Mouse (Mus musculus) left cerebral cortex, postnatal 14 days (tissue): ENCODE results near the gene Ercc2. TPM values are rescaled to one million over a fixed set of nuclear protein-coding genes. Genes with fewer than 3 reads are reported as not detected.

Experiments
- DNase-seq, 2 experiments: peaks; one replicate each; pipeline ENCODE4 v3.0.0; 2021 to 2022; ENCODE audit warnings: low spot score in 2 of 2, mixed read lengths in 1 of 2
- intact Hi-C: fragments of 180-260 bp; cut with DNase I; formaldehyde crosslinking; loops from one replicate; pipeline ENCODE4 v1.15.1; 2025
- total RNA-seq, 2 experiments: library from RNA; stranded (reverse); gene quantifications; 2 replicates each; pipeline ENCODE4 v1.2.3; 2021

The Ercc2 gene
- total RNA-seq, 2 experiments from 2014 or later = 32.7 to 35.5 TPM

GRCm38 (mm10) chr7:19399496-19400280 is 17.9 kb downstream of the Ercc2 start:
- DNase-seq = no peak
- intact Hi-C loops = loop anchor here (10.0 kb wide), 3 partner anchors 175 to 295 kb away; partner anchors contain the start of genes Apoc1, Apoe, Gemin7 and Zfp296

GRCm38 (mm10) chr7:19400946-19401345 is 19.1 kb downstream of the Ercc2 start:
- no peak for DNase-seq
- intact Hi-C loops = loop anchor here (10.0 kb wide), 3 partner anchors 174 to 294 kb away; partner anchors contain the start of genes Apoc1, Apoe, Gemin7 and Zfp296

GRCm38 (mm10) chr7:19402535-19403112 is 20.8 kb downstream of the Ercc2 start:
- intact Hi-C loops = loop anchor here (10.0 kb wide), 3 partner anchors 172 to 292 kb away; partner anchors contain the start of genes Apoc1, Apoe, Gemin7 and Zfp296
- DNase-seq = no peak

DNA sequence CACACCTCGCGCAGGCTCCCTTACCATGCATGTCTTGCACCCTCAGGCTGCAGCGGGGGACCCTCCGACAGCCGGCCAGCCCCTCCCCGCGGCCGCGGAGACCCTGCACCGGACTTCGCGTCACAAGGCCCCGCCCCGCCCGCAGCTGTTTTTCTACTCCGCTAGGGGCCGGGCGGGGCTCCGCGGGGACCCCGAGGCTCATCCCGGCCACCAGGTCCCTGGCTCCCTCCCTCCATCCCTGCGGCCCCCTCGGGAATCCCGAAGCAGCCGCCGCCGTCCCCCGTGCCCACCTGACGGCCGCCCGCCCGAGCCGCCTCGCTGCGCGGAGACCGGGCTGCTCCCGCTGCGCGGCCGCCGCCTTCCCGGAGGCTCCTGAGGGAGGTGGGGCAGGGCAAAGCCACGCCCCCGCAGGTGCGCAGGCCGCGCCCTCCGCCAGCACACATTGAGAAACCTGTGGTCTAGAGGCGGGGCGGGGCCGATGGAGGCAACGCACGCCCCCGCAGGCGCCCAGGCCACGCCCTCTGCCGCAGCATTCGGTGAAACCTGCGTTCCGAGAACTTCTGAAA is 22.0 kb downstream of the Ercc2 start, which contains the start of gene Klc3:
Gene Klc3, minus strand, starts transcription at position 374 of the 566 bp plus-strand sequence.
- intact Hi-C loops = loop anchor here (10.0 kb wide), 3 partner anchors 171 to 291 kb away; partner anchors contain the start of genes Apoc1, Apoe, Gemin7 and Zfp296

GRCm38 (mm10) chr7:19404476-19404875 is 22.7 kb downstream of the Ercc2 start, which contains the start of gene Ckm:
TSS of gene Ckm (plus strand) at chr7:19404776.
- intact Hi-C loops = loop anchor here (10.0 kb wide), 3 partner anchors 170 to 290 kb away; partner anchors contain the start of genes Apoc1, Apoe, Gemin7 and Zfp296
- DNase-seq = no peak

More for the DNA sequence above, 22.0 kb downstream of the Ercc2 start, which contains the start of gene Klc3:
- DNase-seq = no peak

DNA sequence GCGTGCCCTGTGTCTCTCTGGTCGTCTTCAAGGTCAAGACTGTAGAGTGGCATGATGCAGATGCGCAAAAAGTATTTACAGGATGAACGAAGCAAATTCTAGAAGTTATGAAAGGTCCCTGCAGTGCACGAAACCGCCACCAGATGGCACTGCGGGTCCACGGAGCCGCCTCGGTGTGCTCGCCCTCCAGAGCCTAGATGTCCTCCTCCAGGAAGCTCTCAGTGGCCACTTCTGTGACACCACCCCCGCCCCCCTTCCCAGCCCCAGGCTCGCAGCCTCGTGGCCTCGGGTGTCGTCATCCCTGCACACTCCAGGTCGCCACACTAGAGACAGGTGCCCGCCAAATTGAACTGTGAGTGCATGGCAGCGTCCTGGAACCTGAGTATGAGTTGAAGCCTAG is 23.6 kb downstream of the Ercc2 start:
- intact Hi-C loops = loop anchor here (10.0 kb wide), 3 partner anchors 169 to 289 kb away; partner anchors contain the start of genes Apoc1, Apoe, Gemin7 and Zfp296

GRCm38 (mm10) chr7:19409753-19410152 is 27.9 kb downstream of the Ercc2 start:
- no peak for DNase-seq
- intact Hi-C loops = loop anchor here (10.0 kb wide), 3 partner anchors 165 to 285 kb away; partner anchors contain the start of genes Apoc1, Apoe, Gemin7 and Zfp296

More for the DNA sequence above, 23.6 kb downstream of the Ercc2 start:
- peak; percentile 79 to 85 for DNase-seq

GRCm38 (mm10) chr7:19410766-19411344 is 29.0 kb downstream of the Ercc2 start:
- intact Hi-C loops = no loop called here
- no peak for DNase-seq

DNA sequence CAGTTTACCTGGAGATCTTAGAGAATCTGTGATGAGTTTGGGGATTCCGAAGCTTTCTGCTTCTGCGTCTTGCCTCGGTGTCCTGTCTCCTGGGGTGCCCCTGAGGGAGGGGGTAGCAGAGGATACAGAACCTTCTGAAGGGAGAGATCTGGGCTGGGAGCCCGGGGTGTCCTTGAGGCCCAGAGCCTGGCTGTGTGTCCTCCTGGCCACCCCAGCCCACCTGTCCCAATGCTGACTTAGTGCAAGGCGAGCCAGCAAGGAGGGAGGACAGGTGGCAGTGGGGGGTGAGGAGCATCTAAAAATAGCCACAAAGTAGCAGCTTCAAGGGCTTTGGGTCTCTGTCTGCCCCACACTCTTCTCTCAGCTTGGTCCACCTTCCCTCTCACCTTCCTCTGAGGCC is 30.0 kb downstream of the Ercc2 start:
- intact Hi-C loops = no loop called here
- no peak for DNase-seq

DNA sequence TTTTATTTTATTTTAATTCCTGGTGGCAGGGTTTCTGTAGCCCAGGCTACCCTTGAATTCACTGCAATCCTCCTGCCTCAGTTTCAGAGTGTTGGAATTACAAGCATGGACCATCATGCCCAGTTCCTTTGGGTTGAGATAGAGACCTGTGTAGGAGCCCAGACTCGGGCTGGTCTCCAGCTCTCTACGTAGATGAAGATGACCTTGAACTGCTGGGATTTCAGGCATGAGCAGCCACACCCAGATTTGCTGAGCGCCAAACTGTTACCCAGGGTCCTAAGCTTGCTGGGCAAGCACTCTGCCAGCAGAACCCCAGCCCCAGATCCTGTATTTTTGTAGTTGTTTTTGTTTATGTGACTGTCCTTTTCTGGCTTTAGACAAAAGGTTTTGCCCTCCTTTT is 31.7 kb downstream of the Ercc2 start:
- intact Hi-C loops = no loop called here
- no peak for DNase-seq

DNA sequence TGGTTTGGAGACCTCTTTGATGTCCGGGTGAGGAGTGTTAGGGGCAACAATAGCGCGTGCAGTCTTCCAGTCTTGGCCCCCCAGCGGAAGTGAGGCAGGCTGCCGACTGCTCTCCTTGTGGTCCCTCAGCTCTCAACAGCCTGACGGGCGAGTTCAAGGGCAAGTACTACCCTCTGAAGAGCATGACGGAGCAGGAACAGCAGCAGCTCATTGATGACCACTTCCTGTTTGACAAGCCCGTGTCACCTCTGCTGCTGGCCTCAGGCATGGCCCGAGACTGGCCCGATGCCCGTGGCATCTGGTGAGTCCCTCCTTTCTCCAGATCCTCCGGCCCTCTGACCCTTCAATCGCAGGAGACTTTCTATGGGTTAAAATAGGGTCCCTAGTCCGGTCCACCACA is 34.8 kb downstream of the Ercc2 start:
- intact Hi-C loops = no loop called here
- no peak for DNase-seq

GRCm38 (mm10) chr7:19420121-19420520 is 38.3 kb downstream of the Ercc2 start:
- no peak for DNase-seq
- intact Hi-C loops = no loop called here

DNA sequence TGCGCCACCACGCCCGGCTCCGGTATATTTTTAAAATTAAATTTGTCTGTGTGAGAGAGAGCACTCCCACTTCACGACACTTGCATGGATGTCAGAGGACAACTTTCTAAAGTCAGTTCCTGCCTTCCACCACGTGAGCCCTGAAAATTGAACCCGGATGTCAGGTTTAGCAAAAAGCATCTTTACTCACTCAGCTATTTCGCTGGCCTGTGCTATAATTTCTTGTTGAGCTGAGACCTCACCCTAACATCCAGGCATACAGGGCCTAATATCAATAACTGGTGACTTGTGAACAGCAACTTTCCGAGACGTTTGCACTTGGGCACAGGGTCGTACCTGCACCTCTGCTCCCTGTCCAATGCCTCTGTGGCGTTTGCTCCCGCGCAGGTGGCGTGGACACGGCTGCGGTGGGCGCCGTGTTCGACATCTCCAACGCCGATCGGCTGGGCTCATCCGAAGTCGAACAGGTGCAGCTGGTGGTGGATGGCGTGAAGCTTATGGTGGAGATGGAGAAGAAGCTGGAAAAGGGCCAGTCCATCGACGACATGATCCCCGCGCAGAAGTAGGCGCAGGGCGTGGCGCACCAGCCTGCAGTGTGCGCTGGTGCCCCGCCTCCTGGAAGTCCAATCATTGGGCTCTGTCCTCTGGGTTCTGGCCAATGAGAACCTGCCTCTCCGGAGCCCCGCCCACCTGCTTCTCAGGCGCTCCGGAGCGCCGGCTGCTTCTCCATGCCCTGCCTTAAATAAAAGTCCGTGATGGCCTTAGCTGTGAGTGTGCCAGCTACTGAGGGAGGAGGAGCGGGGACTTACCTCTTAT is 39.2 kb downstream of the Ercc2 start:
- intact Hi-C loops = no loop called here
- DNase-seq = peak; percentile 88 to 95

DNA sequence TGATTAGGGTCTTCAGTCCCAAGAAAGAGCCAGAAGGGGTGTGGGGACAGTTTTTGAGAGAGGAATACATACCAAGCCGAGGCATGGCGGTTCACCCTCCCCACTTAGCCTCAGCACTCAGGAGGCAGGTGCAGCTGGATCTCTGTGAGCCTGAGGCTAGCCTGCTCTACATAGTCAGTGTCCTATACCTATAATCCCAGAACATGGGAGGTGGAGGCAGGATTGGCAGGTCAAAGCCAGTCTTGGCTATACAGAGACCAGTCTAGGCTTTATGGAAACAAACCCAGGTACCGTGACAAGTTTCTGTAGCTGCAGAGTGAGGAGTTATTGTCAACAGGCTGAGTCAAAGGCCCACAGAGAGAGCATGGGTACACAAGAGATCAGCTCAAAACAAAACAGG is 41.3 kb downstream of the Ercc2 start:
- intact Hi-C loops = no loop called here
- no peak for DNase-seq

- intact Hi-C loops = no loop called here
- DNase-seq = no peak
Observed at GRCm38 (mm10) chr7:19424051-19424450, 42.2 kb downstream of the Ercc2 start.

- intact Hi-C loops = no loop called here
- DNase-seq = peak in 1 of 2 experiments; percentile 40
Observed at GRCm38 (mm10) chr7:19426349-19426748, 44.5 kb downstream of the Ercc2 start.

DNA sequence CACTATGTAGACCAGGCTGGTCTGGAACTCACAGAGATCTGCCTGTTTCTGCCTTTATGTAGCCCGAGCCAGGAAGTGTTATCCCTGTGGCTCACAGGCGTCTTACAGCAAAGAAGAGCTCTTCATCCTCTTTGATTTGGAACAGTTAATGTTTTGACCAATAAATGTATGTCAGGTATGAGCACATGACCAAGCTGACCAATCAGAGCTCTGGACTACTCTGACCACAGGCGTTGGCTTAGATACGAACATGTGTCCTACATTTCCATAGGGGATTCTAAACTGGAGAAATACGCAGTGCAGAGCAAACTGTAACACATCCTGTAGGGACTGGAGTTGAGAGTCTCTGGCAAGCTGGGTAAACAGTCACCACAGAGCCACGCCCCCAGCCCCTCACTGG is 45.1 kb downstream of the Ercc2 start:
- intact Hi-C loops = no loop called here
- DNase-seq = peak in 1 of 2 experiments; percentile 70

GRCm38 (mm10) chr7:19427999-19428650 is 46.3 kb downstream of the Ercc2 start:
- no peak for DNase-seq
- intact Hi-C loops = no loop called here
